Mouse (Mus musculus) urinary bladder, postnatal 10 days (tissue): ENCODE data around the gene Myadml2.

Source experiments
- DNase-seq: peaks from one replicate; pipeline ENCODE4 v3.0.0; 2022; ENCODE audit warnings: low spot score

Myadml2 gene

DNA sequence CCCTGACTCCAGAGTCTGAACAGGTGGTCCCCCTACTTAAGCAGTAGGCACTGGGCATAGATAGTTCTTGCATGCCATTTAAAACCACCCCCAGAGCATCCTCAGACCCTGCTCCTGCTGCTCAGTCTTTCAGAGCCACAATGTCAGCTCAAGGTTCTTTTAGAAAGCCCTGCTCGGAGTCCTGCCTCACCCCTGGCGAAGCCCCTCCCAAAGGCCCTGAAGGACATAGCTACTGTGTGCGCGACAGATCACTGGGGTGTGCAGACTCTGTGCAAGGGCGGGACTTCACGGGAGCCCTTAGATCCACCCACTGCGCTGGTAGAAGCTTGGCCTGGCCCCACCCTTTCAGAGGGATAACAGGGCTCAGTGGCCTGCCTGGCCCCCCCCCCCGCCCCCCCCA is 38.7 kb downstream of the Myadml2 start:
- DNase-seq, result no peak

DNA sequence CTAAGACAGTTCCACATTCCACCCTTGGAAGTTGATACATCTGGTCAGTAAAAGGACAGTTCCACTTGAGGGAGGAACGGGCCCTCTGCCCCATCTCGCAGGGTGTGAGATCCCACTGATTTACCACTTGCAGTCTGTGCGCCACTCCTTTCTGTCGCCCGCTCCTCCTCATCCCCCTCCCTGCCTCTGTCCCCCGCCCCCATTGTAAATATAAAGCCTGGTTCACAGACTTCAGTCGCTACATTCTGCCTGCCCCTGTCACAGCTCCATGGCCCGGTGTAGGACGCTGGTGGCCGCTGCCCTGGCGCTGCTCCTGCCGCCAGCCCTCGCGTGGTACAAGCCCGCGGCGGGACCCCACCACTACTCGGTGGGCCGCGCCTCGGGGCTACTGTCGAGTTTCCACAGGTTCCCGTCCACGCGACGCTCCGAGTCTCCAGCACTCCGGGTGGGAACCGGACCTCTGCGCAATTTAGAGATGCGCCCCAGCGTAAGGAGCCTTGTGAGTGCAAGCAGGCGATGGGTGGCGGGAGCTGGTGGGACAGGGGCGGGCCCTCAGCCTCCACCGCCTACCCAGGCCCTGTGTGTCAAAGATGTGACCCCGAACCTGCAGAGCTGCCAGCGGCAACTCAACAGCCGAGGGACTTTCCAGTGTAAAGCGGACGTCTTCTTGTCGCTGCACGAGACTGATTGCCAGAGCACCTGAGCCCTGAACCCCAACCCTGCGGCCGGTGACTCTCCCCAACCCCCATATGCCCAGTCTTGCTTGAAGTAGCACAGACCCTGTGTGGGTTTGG is 39.5 kb downstream of the Myadml2 start, which contains the start of gene Npb:
TSS of gene Npb (plus strand) at position 237 of the 794 bp plus-strand sequence.
- DNase-seq, result no peak

DNA sequence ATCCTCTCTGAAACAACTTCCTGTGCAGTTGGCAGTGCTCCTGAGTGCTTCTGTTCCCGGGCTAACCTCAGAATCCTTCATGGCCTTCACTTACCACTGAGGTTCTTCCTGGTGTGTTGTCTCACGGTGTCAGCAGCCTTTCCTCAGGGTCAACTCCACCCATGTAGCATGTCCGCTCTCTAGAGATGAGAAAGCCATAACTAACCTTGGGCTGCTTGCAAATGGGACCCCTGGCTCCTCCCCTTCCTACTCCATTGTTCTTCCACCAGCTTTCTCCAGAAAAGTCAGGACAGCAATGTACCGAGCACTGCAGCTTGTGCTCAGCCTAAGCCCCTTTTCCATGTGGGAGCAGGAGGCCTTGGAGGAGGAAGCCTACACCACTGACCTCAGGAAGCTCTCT is 41.2 kb downstream of the Myadml2 start:
- DNase-seq, result no peak

DNA sequence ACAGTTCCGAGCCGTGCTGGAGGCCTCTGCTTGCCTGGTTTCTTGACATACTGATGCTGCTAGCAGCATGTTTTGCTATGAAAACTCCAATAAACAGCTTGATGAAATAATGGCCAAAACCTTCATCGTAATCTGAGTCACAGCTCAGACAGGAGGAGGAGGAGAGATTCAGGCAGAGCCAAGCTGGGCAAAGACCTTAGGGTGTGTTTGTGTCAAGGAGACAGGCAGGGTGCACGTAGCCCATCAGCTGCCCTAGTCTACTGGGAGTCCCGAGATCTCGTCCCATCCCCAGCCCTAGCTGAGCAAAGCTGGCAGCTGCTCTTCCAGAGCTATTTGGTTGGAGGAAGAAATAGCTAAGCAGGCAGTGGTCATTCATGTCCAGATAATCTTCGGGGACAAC is 42.3 kb downstream of the Myadml2 start:
- DNase-seq, result no peak

DNA sequence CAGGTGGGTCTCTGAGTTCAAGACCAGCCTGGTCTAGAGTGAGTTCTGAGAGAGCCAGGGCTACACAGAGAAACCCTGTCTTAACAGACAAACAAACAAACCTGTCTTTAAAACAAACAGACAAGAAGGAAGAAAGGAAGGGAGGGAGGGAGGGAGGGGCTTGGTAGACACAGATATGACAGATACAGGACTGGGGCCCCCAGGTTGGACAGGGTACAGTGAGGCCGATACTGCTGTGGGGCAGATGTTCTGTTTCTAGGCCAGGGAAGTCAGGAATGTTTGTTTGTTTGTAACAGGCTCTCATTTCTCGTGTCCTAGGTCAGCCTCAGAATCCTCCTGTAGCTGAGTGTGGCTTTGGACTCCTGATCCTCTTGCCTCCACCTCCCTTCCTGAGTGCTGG is 44.4 kb downstream of the Myadml2 start:
- DNase-seq, result no peak

DNA sequence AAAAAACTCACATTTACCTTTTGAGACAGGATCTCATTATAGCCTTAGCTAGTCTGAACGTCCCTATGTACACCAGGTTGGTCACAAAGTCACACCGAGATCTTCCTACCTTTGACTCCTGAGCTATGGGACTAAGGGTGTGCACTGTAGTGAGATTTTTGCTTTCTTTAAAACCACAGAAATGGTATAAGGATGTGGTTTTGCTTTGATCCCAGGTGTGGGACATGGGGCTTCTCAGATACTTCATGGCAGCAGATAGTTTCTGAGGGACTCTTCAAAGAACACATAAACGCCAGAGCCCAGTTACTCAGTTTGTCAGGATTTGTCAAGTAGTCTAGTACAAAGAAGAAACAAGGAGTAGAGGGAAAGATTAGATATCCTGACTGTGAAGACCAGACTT is 47.2 kb downstream of the Myadml2 start:
- DNase-seq, result no peak

DNA sequence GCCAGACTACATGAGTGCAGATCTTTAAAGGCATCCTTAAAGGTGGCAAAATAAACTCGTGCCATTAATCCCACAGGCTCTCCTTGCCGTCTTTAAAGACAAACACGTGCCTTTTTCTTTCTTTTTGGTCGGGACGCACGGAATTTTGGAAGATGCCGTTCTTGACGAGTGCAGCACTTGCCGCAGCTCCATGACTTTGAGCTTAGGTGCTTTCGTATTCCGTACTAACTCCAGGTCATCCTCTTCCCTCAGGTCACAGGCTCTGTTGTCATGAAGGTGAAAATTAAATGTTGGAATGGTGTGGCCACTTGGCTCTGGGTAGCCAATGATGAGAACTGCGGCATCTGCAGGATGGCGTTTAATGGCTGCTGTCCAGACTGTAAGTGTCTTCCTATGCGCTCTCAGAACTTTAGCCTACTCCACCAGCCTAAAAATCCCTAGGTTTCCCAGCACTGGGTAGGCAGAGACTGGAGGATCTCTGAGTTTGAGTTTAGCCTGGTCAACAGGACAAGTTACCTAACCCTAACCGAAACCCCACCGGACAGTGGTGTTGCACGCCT is 48.9 kb downstream of the Myadml2 start:
- DNase-seq, result no peak

DNA sequence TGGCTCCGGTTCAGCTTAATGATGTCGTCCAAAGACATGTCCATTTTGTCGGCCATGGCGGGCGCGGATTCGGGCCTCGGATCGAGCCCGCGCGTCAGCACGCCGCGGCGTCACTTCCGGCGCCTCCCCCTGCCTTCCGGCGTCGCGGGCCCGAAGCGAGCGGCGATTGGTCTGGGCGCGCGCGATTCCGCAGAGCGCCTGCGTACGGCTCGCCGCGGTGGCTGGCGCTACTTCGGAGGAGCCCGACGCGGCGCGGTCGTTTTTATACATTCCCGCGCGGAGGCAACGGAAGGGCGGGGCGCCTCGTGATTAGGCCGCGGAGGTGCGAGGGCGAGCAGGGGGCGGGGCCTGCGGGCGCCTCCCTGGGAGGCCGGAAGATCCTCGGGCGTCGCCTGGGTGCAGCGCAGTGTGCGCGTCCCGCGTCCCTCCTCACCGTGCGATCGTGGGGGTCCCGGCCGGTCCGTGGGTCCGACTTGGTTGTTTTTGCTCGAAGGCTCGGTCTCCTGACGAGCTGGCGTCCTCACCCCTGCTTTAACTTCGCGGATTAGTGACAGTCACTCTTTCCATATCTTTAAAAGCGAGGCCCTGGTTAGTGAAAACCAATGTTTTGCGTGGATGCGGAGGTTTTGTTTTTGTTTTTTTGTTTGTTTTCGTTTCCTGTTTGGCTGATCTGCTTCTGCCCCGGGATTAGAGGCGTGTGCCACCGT is 49.5 kb downstream of the Myadml2 start, which contains the start of the genes Alyref and Anapc11:
TSS of gene Alyref (minus strand) at position 83 of the 707 bp plus-strand sequence.
TSS of gene Anapc11 (plus strand) at position 139 of the 707 bp plus-strand sequence.
- DNase-seq, result peak; percentile 77

DNA sequence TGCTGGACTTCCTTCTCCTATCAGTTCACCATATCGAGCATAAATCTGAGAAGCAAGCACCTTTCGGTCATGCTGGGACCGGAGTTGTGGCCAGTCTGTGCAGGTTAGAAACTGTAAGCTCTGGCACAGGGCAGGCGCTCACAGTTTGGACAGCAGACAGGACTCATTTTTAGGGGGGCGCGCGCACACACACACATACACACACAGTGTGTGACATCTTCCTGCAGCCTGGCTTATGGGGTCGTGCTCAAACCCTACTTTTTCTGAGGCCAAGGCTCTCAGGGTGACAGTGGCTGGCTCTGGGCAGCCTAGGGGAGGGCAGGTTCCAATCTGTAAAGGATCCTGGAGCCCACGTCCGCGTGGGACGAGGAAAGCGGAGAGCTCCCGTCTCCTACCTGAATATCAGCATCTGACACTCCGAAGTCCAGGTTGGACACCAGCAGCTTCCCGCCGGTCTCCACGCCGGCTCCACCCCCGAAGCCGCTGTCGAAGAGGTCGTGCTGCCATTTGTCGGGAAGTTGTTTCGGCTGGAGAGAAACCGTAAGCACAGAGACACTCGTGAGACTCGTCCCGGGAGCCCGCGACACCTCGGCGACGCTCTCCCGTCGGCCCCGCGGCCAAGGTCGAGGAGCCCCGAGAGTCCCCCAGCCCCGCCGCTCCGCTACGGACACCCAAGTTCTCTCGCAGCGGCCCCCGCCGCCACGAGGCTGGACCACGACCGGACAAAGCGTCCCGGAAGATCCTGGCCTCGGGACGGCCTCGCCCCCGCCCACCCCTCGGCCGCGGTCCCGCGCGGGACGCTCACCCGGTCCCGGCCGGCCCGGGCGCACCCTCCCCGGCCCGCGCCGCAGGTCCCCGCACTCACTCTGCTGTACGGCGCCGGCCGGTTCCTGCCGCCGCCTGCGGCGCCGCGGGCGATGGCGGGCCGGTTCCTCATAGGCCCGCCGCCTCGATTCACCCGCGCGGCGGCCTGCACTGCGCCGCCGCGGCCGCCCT is 50.4 kb downstream of the Myadml2 start:
- no peak for DNase-seq
